Mouse (Mus musculus) gastrocnemius, postnatal 10 days (tissue): ENCODE data around the gene Edc4. TPM values are rescaled to one million over a fixed set of nuclear protein-coding genes. Genes with fewer than 3 reads are reported as not detected.

Experiments used
- DNase-seq: peaks from one replicate; pipeline ENCODE4 v3.0.0; 2021; ENCODE audit warnings: mixed read lengths
- total RNA-seq, 2 experiments: library from RNA; stranded (reverse); gene quantifications; 2 replicates each; pipeline ENCODE4 v1.2.3; 2021

Gene Edc4
- total RNA-seq, 2 experiments from 2014 or later: 24.6 to 30.3 TPM

DNA sequence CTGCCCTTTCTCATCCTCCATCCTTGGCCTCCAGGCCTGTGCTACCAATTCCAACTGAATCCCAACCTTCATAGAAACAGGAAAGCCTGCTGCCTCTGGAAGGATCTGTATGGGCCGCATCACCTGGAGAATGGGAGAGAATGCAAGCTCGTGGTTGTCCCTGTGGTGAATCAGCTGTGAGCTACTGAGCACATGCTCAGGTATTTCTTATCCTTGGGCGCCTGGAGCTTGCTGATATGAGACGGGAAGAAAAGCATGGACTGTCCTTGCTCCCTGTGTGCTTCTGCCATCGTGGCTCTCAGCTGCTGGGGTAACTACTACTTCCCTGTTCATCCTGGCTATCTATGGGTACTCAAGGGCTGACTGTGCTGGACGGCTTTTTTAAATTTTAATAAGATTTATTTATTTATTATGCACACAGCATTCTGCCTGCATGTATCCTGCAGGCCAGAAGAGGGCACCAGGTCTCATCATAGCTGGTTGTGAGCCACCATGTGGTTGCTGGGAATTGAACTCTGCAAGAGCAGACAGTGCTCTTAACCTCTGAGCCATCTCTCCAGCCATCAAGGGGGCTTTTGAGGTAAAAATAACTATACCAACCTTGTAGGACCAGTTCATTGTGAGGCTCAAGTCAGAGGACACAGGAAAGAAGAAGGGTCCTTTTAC is 14.2 kb upstream of the Edc4 start:
- DNase-seq: no peak

DNA sequence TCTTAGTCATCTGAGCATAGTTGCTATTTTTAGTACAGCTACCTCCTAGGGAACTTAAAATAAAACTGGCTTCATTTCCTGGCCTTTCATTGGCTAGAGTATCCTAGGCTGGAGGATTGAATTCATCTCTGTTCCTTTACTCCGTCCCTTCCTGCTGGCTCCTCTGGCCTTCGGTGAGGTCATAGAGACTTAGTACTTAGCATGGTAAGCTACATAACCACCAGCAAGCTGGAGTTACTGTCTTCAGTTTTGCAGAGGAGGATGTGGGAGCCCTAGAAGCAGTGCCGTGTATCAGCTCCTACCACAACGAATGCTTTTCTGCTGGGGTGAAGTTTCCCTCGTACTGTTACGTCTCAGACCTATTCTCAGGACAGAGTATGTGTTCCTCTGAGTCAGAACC is 6.4 kb upstream of the Edc4 start:
- no peak for DNase-seq

- no peak for DNase-seq
These were observed 9.2 kb downstream of the Edc4 start for GRCm38 (mm10) chr8:105889756-105890465.

- peak; percentile 47 for DNase-seq
These were observed 10.2 kb downstream of the Edc4 start for GRCm38 (mm10) chr8:105890870-105891269.

DNA sequence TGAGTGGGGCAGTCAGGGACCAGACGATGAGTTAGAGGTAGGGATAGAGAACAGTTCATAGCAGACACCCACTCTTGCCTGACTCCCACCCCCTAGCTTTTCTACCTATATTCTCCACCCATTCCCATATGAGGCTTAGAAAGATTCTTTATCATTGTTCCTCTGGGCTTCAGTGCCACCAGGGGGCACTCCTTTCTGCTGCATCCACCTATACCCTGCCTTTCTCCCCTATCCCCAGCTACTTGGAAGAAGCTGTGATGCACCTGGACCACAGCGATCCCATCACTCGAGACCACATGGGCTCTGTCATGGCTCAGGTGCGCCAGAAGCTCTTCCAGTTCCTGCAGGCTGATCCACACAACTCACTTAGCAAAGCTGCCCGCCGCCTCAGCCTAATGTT is 11.8 kb downstream of the Edc4 start:
- no peak for DNase-seq

DNA sequence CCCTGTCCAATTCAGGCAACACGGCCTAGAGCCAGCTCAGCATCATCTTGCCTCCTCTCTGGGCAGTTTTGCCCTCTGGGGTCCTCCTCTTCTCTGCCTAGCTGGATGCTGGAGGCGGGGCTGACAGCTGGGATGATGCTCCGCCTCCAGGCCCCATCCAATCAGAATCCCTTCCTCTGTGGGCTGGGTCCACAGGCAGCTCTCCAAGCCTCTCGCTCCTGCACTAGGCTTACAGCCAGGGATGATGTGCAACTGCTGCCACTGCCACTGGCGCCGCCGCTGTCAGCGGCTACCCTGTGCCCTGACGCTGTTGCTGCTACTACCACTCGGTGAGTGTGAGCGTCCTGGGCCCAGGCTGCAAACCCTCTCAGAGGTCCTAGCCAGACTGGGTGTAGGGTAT is 12.7 kb downstream of the Edc4 start, which contains the start of gene Nrn1l:
Gene Nrn1l (plus strand): TSS at position 229 of the 400 bp plus-strand sequence.
- DNase-seq: peak; percentile 72

GRCm38 (mm10) chr8:105897801-105898480 is 17.3 kb downstream of the Edc4 start:
- DNase-seq: no peak

DNA sequence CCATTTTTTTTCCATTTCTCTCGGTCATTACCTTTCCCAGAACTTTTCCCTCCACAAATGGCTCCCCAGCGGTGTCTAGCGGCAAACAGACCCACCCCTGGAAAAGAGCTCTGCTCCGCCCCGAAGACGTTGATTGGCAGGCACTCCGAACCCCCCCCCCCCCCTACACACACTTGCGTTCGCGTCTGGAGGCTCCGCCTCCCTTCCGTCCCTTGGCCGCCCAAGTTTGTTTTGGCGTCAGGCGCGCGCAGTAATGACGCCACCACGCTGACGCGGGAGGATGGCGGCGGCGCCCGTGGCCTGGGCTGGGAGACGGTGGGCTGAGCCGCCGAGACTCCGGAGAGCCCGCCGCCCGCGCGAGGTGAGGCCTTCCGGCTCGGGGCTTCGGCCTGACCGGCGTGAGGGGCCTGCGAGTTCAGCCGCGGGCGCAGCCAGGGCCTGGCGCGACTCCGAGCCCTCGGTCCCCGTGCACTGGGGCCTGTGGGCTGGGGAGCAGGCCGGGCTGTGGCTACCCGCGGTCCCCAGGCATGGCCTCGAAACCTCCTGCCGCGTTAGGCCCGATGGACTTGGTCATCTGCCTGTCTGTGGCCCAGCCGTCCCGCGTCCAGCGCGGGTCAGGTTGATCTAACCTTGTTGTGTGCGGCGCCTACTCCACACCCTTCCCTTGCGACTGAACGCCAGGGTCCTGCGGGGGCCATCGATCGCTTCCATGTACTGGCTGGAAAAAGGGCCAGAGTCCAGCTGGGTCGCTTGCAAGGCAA is 19.7 kb downstream of the Edc4 start, which contains the start of gene Pskh1:
Gene Pskh1 (plus strand): TSS at position 262 of the 761 bp plus-strand sequence.
- peak; percentile 92 for DNase-seq

GRCm38 (mm10) chr8:105900941-105901616 is 20.4 kb downstream of the Edc4 start:
- DNase-seq: no peak

- no peak for DNase-seq
These were observed 38.7 kb downstream of the Edc4 start for GRCm38 (mm10) chr8:105919390-105919789.

DNA sequence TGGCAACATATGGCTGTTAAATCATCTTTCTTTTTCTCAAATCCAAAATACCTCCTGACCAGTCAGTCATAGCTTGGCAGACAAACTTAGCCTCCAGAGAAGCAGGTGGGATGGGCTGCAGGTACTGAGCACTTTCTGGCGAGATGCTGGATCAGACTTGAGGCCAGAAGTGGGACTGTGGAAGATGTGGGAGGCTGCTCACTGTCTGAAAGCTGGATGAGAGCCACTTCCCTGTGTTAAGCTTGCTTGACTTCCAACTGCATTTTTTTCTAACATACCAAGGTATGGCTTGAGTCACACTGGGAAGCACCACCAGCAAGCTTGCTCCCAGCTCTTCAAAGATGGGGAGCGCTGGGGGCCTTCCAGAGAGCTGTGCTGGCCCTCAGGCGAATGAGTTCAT is 44.4 kb downstream of the Edc4 start:
- DNase-seq: no peak

DNA sequence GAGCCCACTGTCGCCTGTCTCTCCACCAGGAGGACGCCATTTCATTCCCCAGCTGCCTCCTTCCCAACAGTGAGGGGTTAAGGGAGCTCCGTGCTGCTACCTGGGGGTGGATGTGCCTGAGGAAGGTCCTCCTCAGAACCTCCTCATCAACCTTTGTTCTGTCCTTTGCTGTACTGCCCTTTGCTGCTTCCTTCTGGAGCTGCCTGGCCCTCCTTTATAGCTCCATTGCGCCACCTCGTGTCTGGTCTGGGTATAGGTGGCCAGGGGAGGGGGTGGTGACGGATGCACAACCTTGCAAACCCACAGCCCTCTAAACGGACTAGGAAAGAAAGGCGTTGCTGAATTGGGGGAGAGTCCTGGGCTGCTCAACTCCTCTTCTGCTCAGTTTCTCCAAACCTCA is 49.9 kb downstream of the Edc4 start:
- DNase-seq: peak; percentile 92

DNA sequence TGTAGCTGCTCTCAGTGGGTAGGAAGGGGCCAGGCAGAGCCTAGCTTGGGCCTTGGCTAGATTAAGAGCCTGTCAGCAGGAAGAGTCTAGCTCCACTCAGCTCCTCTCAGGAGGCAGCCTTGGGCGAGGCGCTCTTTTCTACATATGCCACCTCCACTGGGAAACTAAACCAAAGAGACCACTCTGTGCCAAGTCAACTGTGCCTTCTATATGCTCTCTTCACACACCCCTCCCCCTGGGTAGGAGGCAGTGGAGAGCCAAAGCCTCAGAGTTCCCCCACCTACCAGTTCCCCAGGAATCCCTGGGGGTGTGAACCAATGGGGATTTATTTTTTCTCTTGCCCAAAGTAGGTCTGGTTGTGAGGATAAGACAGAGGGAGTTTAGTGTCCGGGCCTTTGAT is 50.6 kb downstream of the Edc4 start:
- no peak for DNase-seq

GRCm38 (mm10) chr8:105932525-105932924 is 51.8 kb downstream of the Edc4 start:
- DNase-seq: no peak

GRCm38 (mm10) chr8:105933762-105934161 is 53.1 kb downstream of the Edc4 start, which contains the start of gene Ctrl:
Ctrl (minus strand) TSS chr8:105933862.
- no peak for DNase-seq

DNA sequence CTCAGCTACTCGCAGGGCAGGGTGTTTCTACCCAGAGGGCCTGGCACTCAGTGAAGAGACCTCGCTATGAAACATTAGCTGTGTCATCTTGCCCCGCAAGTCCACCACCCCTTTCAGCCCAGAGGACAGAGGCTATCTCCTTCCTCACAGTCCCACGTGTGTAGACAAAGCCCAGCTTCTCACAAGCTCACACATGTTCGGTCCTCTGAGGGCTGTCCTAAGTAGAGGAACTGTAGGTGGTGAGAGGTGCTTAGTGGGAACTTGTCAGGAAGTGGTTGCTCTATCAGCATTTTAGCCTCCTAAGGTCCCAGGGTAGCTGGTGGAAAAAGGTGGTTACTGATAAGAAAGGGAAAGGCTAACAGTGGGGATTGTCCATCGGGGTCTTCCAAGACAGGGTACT is 54.4 kb downstream of the Edc4 start:
- no peak for DNase-seq

GRCm38 (mm10) chr8:105935863-105936603 is 55.4 kb downstream of the Edc4 start:
- no peak for DNase-seq

- peak; percentile 78 for DNase-seq
These were observed 56.3 kb downstream of the Edc4 start for GRCm38 (mm10) chr8:105936866-105937475.

GRCm38 (mm10) chr8:105937496-105938305 is 57.0 kb downstream of the Edc4 start:
- peak; percentile 46 for DNase-seq

GRCm38 (mm10) chr8:105938306-105938669 is 57.6 kb downstream of the Edc4 start, which contains the start of gene Psmb10:
Psmb10 (minus strand) TSS chr8:105938444.
- no peak for DNase-seq
